Comparison of ENCODE assay signal across 16 mouse cellular contexts in the genomic region with DNA sequence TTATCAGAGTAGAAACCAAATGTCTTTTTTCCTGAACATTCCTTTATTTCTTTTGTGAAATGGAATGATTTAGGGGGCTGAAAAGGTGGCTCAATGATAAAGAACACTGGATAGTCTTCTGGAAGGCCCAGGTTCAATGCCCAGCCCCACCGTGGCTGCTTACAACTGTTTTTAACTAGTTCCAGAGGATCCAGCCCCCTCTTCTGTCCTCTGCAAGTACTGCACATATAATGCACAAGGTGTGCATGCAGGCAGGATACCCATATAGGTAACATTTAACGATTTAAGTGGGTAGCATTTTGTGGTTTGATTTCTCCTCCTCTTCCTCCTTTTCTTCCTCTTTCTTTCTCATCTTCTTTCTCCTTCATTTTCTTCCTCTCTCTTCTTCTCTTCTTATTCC. TPM values are rescaled to one million over a fixed set of nuclear protein-coding genes. Genes with fewer than 3 reads are reported as not detected.
DNase-seq lines count a peak whose midpoint lies in the region; ATAC-seq and TF ChIP-seq lines count a peak whose summit lies in the region.
"Had no signal": no experiment of that assay in that cellular context is flagged by ENCODE, and none has a peak within 500 bp of the region (broad histone marks: within the 10 kb centered on the region; RNA-seq: fewer than 3 reads in every experiment).

No protein-coding gene starts in this region.

- DNase-seq in forebrain, postnatal 0 days: no peak
- DNase-seq in liver, embryonic 14.5 days (ENCODE audit: low read depth in 3 of 3, low spot score in 3 of 3): no peak
- peak; percentile 26 for DNase-seq in 416B (ENCODE audit: low read depth)
- DNase-seq in T-cell, adult 2 months (ENCODE audit: low spot score): peak; percentile 19
- DNase-seq in adipocyte (ENCODE audit: low spot score): no peak
- no peak for DNase-seq in adrenal gland, adult 18-20 months (ENCODE audit: low spot score in 2 of 2)
- DNase-seq: adrenal gland, postnatal 36 days; cerebellum, postnatal 25 days; heart, adult 18-20 months; heart, postnatal 10 days; layer of hippocampus, adult 9-11 months had no signal

- no peak for ATAC-seq in forebrain, postnatal 0 days
- ATAC-seq in forebrain, embryonic 12.5 days (ENCODE audit: low FRiP score): no peak
- ATAC-seq in liver, embryonic 14.5 days (ENCODE audit: insufficient read depth): no peak
- no peak for ATAC-seq in liver, embryonic 12.5 days

- H3K9me3 ChIP-seq in forebrain, postnatal 0 days (ENCODE audit: low read length): no peaks in the 10 kb centered on the region
- H3K9me3 ChIP-seq in forebrain, embryonic 12.5 days: no peaks in the 10 kb centered on the region
- H3K9me3 ChIP-seq in liver, embryonic 14.5 days (ENCODE audit: control insufficient read depth, low read length): no peaks in the 10 kb centered on the region
- no peaks in the 10 kb centered on the region for H3K9me3 ChIP-seq in liver, embryonic 12.5 days (replicated peaks)
- H3K9me3 ChIP-seq: embryonic facial prominence, embryonic 12.5 days; hindbrain, embryonic 15.5 days; lung, embryonic 15.5 days had no signal

- H3K4me2 ChIP-seq in forebrain, postnatal 0 days (ENCODE audit: low read depth): no peak overlapping the region
- H3K4me2 ChIP-seq in forebrain, embryonic 12.5 days: no peak overlapping the region
- H3K4me2 ChIP-seq in liver, embryonic 14.5 days (ENCODE audit: low read depth): no peak overlapping the region
- no peak overlapping the region for H3K4me2 ChIP-seq in liver, embryonic 12.5 days
- H3K4me2 ChIP-seq: embryonic facial prominence, embryonic 12.5 days; hindbrain, embryonic 15.5 days; lung, embryonic 15.5 days had no signal

- H3K4me1 ChIP-seq in forebrain, postnatal 0 days (ENCODE audit: insufficient read depth): no peaks in the 10 kb centered on the region
- H3K4me1 ChIP-seq in forebrain, embryonic 12.5 days: no peaks in the 10 kb centered on the region
- H3K4me1 ChIP-seq in liver, embryonic 14.5 days (replicated peaks; ENCODE audit: control insufficient read depth in 2 of 2, insufficient read depth in 2 of 2, low read length in 1 of 2): no peaks in the 10 kb centered on the region; a peak in 1 of 4 replicates
- H3K4me1 ChIP-seq in liver, embryonic 12.5 days: no peaks in the 10 kb centered on the region; the same call in 1 of the 2 replicates
- H3K4me1 ChIP-seq: embryonic facial prominence, embryonic 12.5 days; hindbrain, embryonic 15.5 days; lung, embryonic 15.5 days had no signal

- 81% methylated on average over 2 of the region's 2 CpGs for WGBS in forebrain, postnatal 0 days
- 80% methylated on average over 2 of the region's 2 CpGs for WGBS in forebrain, embryonic 12.5 days
- WGBS in liver, embryonic 14.5 days (ENCODE audit: insufficient replicate concordance): 59% methylated on average over 2 of the region's 2 CpGs
- 85% methylated on average over 2 of the region's 2 CpGs for WGBS in liver, embryonic 12.5 days (ENCODE audit: insufficient replicate concordance)

- TF ChIP-seq EP300 in liver, embryonic 14.5 days (IDR thresholded peaks at IDR 0.05; ENCODE audit: low read depth): no peak

- H3K4me3 ChIP-seq in forebrain, postnatal 0 days (ENCODE audit: low read depth, low read length): no peak overlapping the region
- no peak overlapping the region for H3K4me3 ChIP-seq in forebrain, embryonic 12.5 days (replicated peaks)
- no peak overlapping the region for H3K4me3 ChIP-seq in liver, embryonic 14.5 days (ENCODE audit: insufficient read depth in 1 of 2, low read depth in 2 of 2, low read length in 2 of 2)
- H3K4me3 ChIP-seq in liver, embryonic 12.5 days: no peak overlapping the region
- H3K4me3 ChIP-seq: embryonic facial prominence, embryonic 12.5 days; hindbrain, embryonic 15.5 days; lung, embryonic 15.5 days had no signal

- peaks cover 75% of the 10 kb centered on the region for H3K36me3 ChIP-seq in forebrain, postnatal 0 days (ENCODE audit: insufficient read depth)
- peaks cover 84% of the 10 kb centered on the region for H3K36me3 ChIP-seq in forebrain, embryonic 12.5 days (replicated peaks)
- H3K36me3 ChIP-seq in liver, embryonic 14.5 days (replicated peaks; ENCODE audit: control insufficient read depth, insufficient read depth, low read depth): peaks cover 14% of the 10 kb centered on the region
- H3K36me3 ChIP-seq in liver, embryonic 12.5 days: peaks cover 92% of the 10 kb centered on the region

- no peak overlapping the region for H3K9ac ChIP-seq in forebrain, postnatal 0 days
- no peak overlapping the region for H3K9ac ChIP-seq in forebrain, embryonic 12.5 days
- H3K9ac ChIP-seq in liver, embryonic 14.5 days (replicated peaks): no peak overlapping the region
- H3K9ac ChIP-seq in liver, embryonic 12.5 days: no peak overlapping the region
- H3K9ac ChIP-seq: embryonic facial prominence, embryonic 12.5 days; hindbrain, embryonic 15.5 days; lung, embryonic 15.5 days had no signal

- H3K27me3 ChIP-seq in forebrain, postnatal 0 days (ENCODE audit: insufficient read depth, low read length): no peaks in the 10 kb centered on the region
- H3K27me3 ChIP-seq in forebrain, embryonic 12.5 days: no peaks in the 10 kb centered on the region
- H3K27me3 ChIP-seq in liver, embryonic 14.5 days (ENCODE audit: control insufficient read depth, insufficient read depth, low read length): no peaks in the 10 kb centered on the region
- H3K27me3 ChIP-seq in liver, embryonic 12.5 days (replicated peaks): no peaks in the 10 kb centered on the region
- H3K27me3 ChIP-seq: embryonic facial prominence, embryonic 12.5 days; hindbrain, embryonic 15.5 days; lung, embryonic 15.5 days had no signal

- TF ChIP-seq CTCF in forebrain, postnatal 0 days (IDR thresholded peaks at IDR 0.05; ENCODE audit: low read depth): peak; percentile 25
- TF ChIP-seq CTCF in liver, embryonic 14.5 days (IDR thresholded peaks at IDR 0.05; ENCODE audit: low read depth): peak; percentile 34

- no peak overlapping the region for H3K27ac ChIP-seq in forebrain, postnatal 0 days (ENCODE audit: low read depth, low read length)
- H3K27ac ChIP-seq in forebrain, embryonic 12.5 days: no peak overlapping the region
- H3K27ac ChIP-seq in liver, embryonic 14.5 days: no peak overlapping the region
- H3K27ac ChIP-seq in liver, embryonic 12.5 days: no peak overlapping the region
- H3K27ac ChIP-seq: embryonic facial prominence, embryonic 12.5 days; hindbrain, embryonic 15.5 days; lung, embryonic 15.5 days had no signal

RNA-seq across cellular contexts. Expression of gene Yeats2, which starts 19.3 kb away (rescaled TPM):
- 36.0 and 43.9 TPM in 2 replicates for total RNA-seq in forebrain, postnatal 0 days (2014; rRNA removed)
- polyA plus RNA-seq in forebrain, postnatal 0 days (2015; fragmentation: Nextera tagmentation; extraction: Ambion mirVana): 5.6 and 10.1 TPM in 2 replicates
- polyA plus RNA-seq in forebrain, embryonic 12.5 days (2016; fragmentation: Nextera tagmentation; extraction: Ambion mirVana): 48.6 and 51.1 TPM in 2 replicates
- 6.1 and 7.6 TPM in 2 replicates for polyA plus RNA-seq in liver, embryonic 14.5 days (2012; rRNA removed)
- 3.0 and 4.5 TPM in 2 replicates for polyA plus RNA-seq in liver, embryonic 14.5 days (2014; fragmentation: Nextera tagmentation; extraction: Ambion mirVana)
- 13.8 and 14.0 TPM in 2 replicates for polyA plus RNA-seq in liver, embryonic 12.5 days (2016; fragmentation: Nextera tagmentation; extraction: Ambion mirVana)
- total RNA-seq in adrenal gland, adult 18-20 months (2021): 10 to 100 TPM; 17.1 to 25.6 TPM

Comparison
In these comparisons a context has a peak if more than half of its experiments do, and no peak if none do; other contexts are left out.
1. DNase-seq: peak in 416B (single experiment) and T-cell, adult 2 months (single experiment); none in forebrain, postnatal 0 days (single experiment), liver, embryonic 14.5 days (0 of 3), adipocyte (single experiment) and adrenal gland, adult 18-20 months (0 of 2).